8 mouse cellular contexts compared by ENCODE assay signal in genomic region chr12:112875225-112876013, GRCm38 (mm10). TPM values are rescaled to one million over a fixed set of nuclear protein-coding genes. Genes with fewer than 3 reads are reported as not detected.
A peak's percentile ranks its signal among the peaks of the same experiment; 100 is the strongest.
DNase-seq lines count a peak whose midpoint lies in the region; ATAC-seq and TF ChIP-seq lines count a peak whose summit lies in the region.

No protein-coding gene starts in this region.

- peaks cover 98% of the 10 kb centered on the region for H3K27me3 ChIP-seq in embryonic facial prominence, embryonic 10.5 days (replicated peaks; ENCODE audit: low read depth, poor library complexity, severe bottlenecking)
- H3K27me3 ChIP-seq in kidney, adult 2 months (replicated peaks; ENCODE audit: control insufficient read depth, insufficient read depth, low read length): no peaks in the 10 kb centered on the region
- H3K27me3 ChIP-seq in limb, embryonic 10.5 days (ENCODE audit: low read depth, poor library complexity, severe bottlenecking): peaks cover 99% of the 10 kb centered on the region
- peaks cover 98% of the 10 kb centered on the region for H3K27me3 ChIP-seq in midbrain, embryonic 13.5 days

- H3K36me3 ChIP-seq in embryonic facial prominence, embryonic 10.5 days (replicated peaks): no peaks in the 10 kb centered on the region
- H3K36me3 ChIP-seq in kidney, adult 2 months (ENCODE audit: control insufficient read depth, insufficient read depth, low read length): no peaks in the 10 kb centered on the region
- H3K36me3 ChIP-seq in limb, embryonic 10.5 days: no peaks in the 10 kb centered on the region
- H3K36me3 ChIP-seq in midbrain, embryonic 13.5 days: no peaks in the 10 kb centered on the region

- H3K27ac ChIP-seq in embryonic facial prominence, embryonic 10.5 days (replicated peaks): no peak overlapping the region; the same call in 1 of the 2 replicates
- no peak overlapping the region for H3K27ac ChIP-seq in kidney, adult 2 months (ENCODE audit: insufficient read depth, low read depth, low read length)
- no peak overlapping the region for H3K27ac ChIP-seq in limb, embryonic 10.5 days
- no peak overlapping the region for H3K27ac ChIP-seq in midbrain, embryonic 13.5 days

- no peak for TF ChIP-seq POLR2A in kidney, adult 2 months (IDR thresholded peaks at IDR 0.05; ENCODE audit: low read depth, low read length)

- no peak overlapping the region for H3K4me3 ChIP-seq in embryonic facial prominence, embryonic 10.5 days
- no peak overlapping the region for H3K4me3 ChIP-seq in kidney, adult 2 months (ENCODE audit: insufficient read depth, low read depth, low read length)
- no peak overlapping the region for H3K4me3 ChIP-seq in limb, embryonic 10.5 days
- no peak overlapping the region for H3K4me3 ChIP-seq in midbrain, embryonic 13.5 days (replicated peaks)

- no peak overlapping the region for H3K4me2 ChIP-seq in midbrain, embryonic 13.5 days (replicated peaks)

- no peak overlapping the region for H3K9ac ChIP-seq in midbrain, embryonic 13.5 days (replicated peaks)

- peaks cover 52% of the 10 kb centered on the region for H3K4me1 ChIP-seq in embryonic facial prominence, embryonic 10.5 days
- peaks cover 8% of the 10 kb centered on the region; the same call in 1 of the 2 replicates for H3K4me1 ChIP-seq in kidney, adult 2 months (ENCODE audit: control insufficient read depth, insufficient read depth, low read length)
- H3K4me1 ChIP-seq in limb, embryonic 10.5 days: peaks cover 43% of the 10 kb centered on the region
- H3K4me1 ChIP-seq in midbrain, embryonic 13.5 days (replicated peaks): peaks cover 24% of the 10 kb centered on the region

- peak; percentile 77 for TF ChIP-seq CTCF in kidney, adult 2 months (conservative IDR thresholded peaks at IDR 0.05; ENCODE audit: insufficient read depth, insufficient read length, low read depth, low read length)

- 22% methylated on average over 16 of the region's 16 CpGs for WGBS in embryonic facial prominence, embryonic 10.5 days
- WGBS in kidney, adult 2 months: 28% methylated on average over 16 of the region's 16 CpGs
- WGBS in limb, embryonic 10.5 days: 22% methylated on average over 16 of the region's 16 CpGs
- WGBS in midbrain, embryonic 13.5 days: 24% methylated on average over 16 of the region's 16 CpGs

- H3K9me3 ChIP-seq in embryonic facial prominence, embryonic 10.5 days: no peaks in the 10 kb centered on the region
- H3K9me3 ChIP-seq in limb, embryonic 10.5 days (replicated peaks): no peaks in the 10 kb centered on the region
- H3K9me3 ChIP-seq in midbrain, embryonic 13.5 days: no peaks in the 10 kb centered on the region

- peak; percentile 68 for DNase-seq in 3134 (ENCODE audit: extremely low read depth, insufficient read length, low spot score)
- peak; percentile 94 for DNase-seq in adrenal gland, postnatal 25 days
- DNase-seq in embryonic facial prominence, embryonic 10.5 days (ENCODE audit: low spot score): peak; percentile 91
- DNase-seq in heart, adult 11 months: peak; percentile 99
- peak; percentile 89 for DNase-seq in kidney, adult 2 months
- peak; percentile 91 for DNase-seq in limb, embryonic 10.5 days (ENCODE audit: low spot score)
- peak; percentile 83 for DNase-seq in skeletal muscle tissue, adult 2 months (ENCODE audit: low read depth, low spot score)

- peak; percentile 53 for ATAC-seq in midbrain, embryonic 13.5 days

RNA-seq across cellular contexts. Expression of gene Gpr132, which starts 7.4 kb away (rescaled TPM):
- total RNA-seq in adrenal gland, postnatal 25 days (2021): 0.12 TPM in 1 of 2 replicates, not detected in the other
- polyA plus RNA-seq in embryonic facial prominence, embryonic 10.5 days (2016; fragmentation: Nextera tagmentation; extraction: Ambion mirVana): 0.30 TPM in 1 of 2 replicates, not detected in the other
- polyA plus RNA-seq in kidney, adult 2 months (2012; rRNA removed): 1.7 and 4.6 TPM in 2 replicates
- 0.11 TPM in 1 of 2 replicates, not detected in the other for polyA plus RNA-seq in limb, embryonic 10.5 days (2016; fragmentation: Nextera tagmentation; extraction: Ambion mirVana)
- not detected in 2 replicates for polyA plus RNA-seq in midbrain, embryonic 13.5 days (2015; fragmentation: Nextera tagmentation; extraction: Ambion mirVana)

RNA-seq across cellular contexts. Expression of gene Cdca4, which starts 46.2 kb away (rescaled TPM):
- 15.5 and 15.9 TPM in 2 replicates for total RNA-seq in adrenal gland, postnatal 25 days (2021)
- 180 and 183 TPM in 2 replicates for polyA plus RNA-seq in embryonic facial prominence, embryonic 10.5 days (2016; fragmentation: Nextera tagmentation; extraction: Ambion mirVana)
- polyA plus RNA-seq in kidney, adult 2 months (2012; rRNA removed): 10.3 and 10.6 TPM in 2 replicates
- 204 and 206 TPM in 2 replicates for polyA plus RNA-seq in limb, embryonic 10.5 days (2016; fragmentation: Nextera tagmentation; extraction: Ambion mirVana)
- 82.7 and 85.0 TPM in 2 replicates for polyA plus RNA-seq in midbrain, embryonic 13.5 days (2015; fragmentation: Nextera tagmentation; extraction: Ambion mirVana)

RNA-seq across cellular contexts. Expression of gene Jag2, which starts 54.2 kb away (rescaled TPM):
- 7.6 and 8.4 TPM in 2 replicates for total RNA-seq in adrenal gland, postnatal 25 days (2021)
- 4.8 and 5.3 TPM in 2 replicates for polyA plus RNA-seq in embryonic facial prominence, embryonic 10.5 days (2016; fragmentation: Nextera tagmentation; extraction: Ambion mirVana)
- polyA plus RNA-seq in kidney, adult 2 months (2012; rRNA removed): 10.1 and 10.6 TPM in 2 replicates
- polyA plus RNA-seq in limb, embryonic 10.5 days (2016; fragmentation: Nextera tagmentation; extraction: Ambion mirVana): 3.5 and 4.5 TPM in 2 replicates
- polyA plus RNA-seq in midbrain, embryonic 13.5 days (2015; fragmentation: Nextera tagmentation; extraction: Ambion mirVana): 9.4 and 10.5 TPM in 2 replicates
